Mouse (Mus musculus): ENCODE data around the gene Oscar. TPM values are rescaled to one million over a fixed set of nuclear protein-coding genes. Genes with fewer than 3 reads are reported as not detected.

The Oscar gene
- polyA plus RNA-seq, 1 experiment from 2014 or later: 0.31 TPM

DNA sequence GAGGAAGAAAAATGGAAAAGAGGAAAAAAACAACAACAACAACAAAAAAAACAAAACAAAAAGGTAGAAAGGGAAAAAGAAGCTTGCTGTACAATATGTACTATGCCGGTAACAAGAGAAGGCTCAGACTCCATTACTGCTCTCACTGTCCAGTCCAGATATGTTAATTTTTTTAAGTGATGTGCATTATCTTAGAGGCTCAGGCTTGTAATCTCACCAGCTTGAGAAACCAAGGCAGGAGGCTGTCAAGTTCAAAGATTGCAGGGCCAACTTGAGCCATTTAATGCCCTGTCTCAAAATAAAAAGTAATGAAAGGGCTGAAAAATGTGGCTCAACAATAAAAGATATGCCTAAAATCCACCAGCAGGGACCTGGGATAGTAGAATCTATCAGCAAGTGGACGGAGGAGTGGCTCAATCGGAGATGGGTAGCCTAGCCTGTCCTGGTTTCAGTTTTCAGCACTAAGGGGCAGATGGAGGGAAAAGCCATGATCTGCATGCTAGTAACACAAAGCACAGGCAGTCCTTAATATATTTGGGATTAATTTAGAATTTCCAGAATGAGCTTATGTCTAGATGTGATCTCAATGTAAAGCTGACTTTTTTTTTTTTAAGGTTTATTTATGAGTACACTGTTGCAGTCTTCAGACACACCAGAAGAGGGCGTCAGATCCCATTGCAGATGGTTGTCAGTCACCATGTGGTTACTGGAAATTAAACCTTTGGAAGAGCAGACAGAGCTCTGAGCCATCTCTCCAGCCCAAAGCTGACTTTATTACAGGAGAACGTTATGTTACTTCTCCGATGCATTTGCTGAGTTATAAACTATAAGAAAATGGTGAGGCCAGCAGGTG, 658 bp upstream of the Oscar start:
- H3K27ac ChIP-seq (ENCODE audit: low read depth, low read length): no peak overlapping the region
- H3K9me3 ChIP-seq (ENCODE audit: control insufficient read depth, low read length): no peaks in the 10 kb centered on the region
- WGBS: 41% methylated on average over 6 of the region's 6 CpGs
- no peaks in the 10 kb centered on the region for H3K27me3 ChIP-seq (ENCODE audit: control insufficient read depth, insufficient read depth, low read length)
- H3K4me1 ChIP-seq (replicated peaks; ENCODE audit: control insufficient read depth, insufficient read depth, low read length): no peaks in the 10 kb centered on the region
- DNase-seq (ENCODE audit: low spot score) (no peak), ATAC-seq (ENCODE audit: low FRiP score) (peak; percentile 60; the same call in 1 of the 2 replicates)
- no peaks in the 10 kb centered on the region for H3K36me3 ChIP-seq (ENCODE audit: control insufficient read depth, insufficient read depth, low read length)
- no peak overlapping the region for H3K4me3 ChIP-seq (ENCODE audit: low read depth, low read length)
- no peak overlapping the region for H3K9ac ChIP-seq (ENCODE audit: low read depth, low read length)
- no peak overlapping the region for H3K4me2 ChIP-seq (replicated peaks; ENCODE audit: low read depth, low read length)

DNA sequence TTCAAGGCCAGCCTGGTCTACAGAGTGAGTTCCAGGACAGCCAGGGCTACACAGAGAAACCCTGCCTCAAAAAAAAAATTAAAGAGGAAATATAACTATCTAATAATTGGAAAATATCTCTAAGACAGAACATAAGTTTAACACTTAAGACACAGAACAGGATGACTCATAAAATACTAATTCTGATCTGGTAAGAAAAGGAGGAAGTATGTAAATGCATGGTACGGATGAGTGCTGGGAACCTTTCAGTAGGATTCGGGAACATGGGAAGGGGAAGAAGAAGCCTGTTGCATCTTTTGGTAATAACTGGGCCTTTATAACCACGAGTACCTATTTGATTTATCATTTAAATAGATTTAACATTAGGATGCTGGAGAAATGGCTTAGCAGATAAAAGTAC, 1.9 kb downstream of the Oscar start:
- no peaks in the 10 kb centered on the region for H3K9me3 ChIP-seq (ENCODE audit: control insufficient read depth, low read length)
- H3K9ac ChIP-seq (ENCODE audit: low read depth, low read length): no peak overlapping the region
- H3K27ac ChIP-seq (ENCODE audit: low read depth, low read length): no peak overlapping the region
- no peaks in the 10 kb centered on the region for H3K36me3 ChIP-seq (ENCODE audit: control insufficient read depth, insufficient read depth, low read length)
- H3K4me1 ChIP-seq (replicated peaks; ENCODE audit: control insufficient read depth, insufficient read depth, low read length): no peaks in the 10 kb centered on the region
- no peak for DNase-seq (ENCODE audit: low spot score)
- H3K4me2 ChIP-seq (replicated peaks; ENCODE audit: low read depth, low read length): no peak overlapping the region
- H3K4me3 ChIP-seq (ENCODE audit: low read depth, low read length): no peak overlapping the region
- no peaks in the 10 kb centered on the region for H3K27me3 ChIP-seq (ENCODE audit: control insufficient read depth, insufficient read depth, low read length)
- WGBS: 94% methylated on average over 3 of the region's 3 CpGs
- no peak for ATAC-seq (ENCODE audit: low FRiP score)

DNA sequence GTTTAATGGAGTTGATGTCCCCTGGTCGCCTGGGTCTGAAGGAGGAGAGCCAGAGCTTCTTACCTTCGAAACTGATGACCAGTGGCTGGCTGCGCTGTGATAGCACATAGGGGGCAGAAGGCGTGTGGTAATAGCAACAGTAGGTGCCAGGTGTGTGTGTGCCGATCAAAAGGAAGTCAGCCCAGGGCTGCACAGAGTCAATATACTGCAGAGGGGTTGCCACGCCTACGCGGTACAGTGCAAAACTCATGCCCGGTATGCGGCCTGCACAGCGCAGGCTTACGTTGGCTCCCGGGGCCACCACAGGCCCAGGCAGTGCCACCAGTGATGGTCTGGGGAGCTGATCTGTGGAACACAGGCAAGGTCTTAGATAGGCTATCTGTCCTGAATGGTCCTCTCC, 5.0 kb downstream of the Oscar start:
- Histone ChIP-seq H3K9ac (ENCODE audit: low read depth, low read length) (no peak overlapping the region), H3K27me3 (ENCODE audit: control insufficient read depth, insufficient read depth, low read length) (no peaks in the 10 kb centered on the region), H3K4me3 (ENCODE audit: low read depth, low read length) (no peak overlapping the region), H3K36me3 (ENCODE audit: control insufficient read depth, insufficient read depth, low read length) (no peaks in the 10 kb centered on the region), H3K4me2 (replicated peaks; ENCODE audit: low read depth, low read length) (no peak overlapping the region), H3K9me3 (ENCODE audit: control insufficient read depth, low read length) (no peaks in the 10 kb centered on the region), H3K27ac (ENCODE audit: low read depth, low read length) (no peak overlapping the region), H3K4me1 (replicated peaks; ENCODE audit: control insufficient read depth, insufficient read depth, low read length) (no peaks in the 10 kb centered on the region)
- ATAC-seq (ENCODE audit: low FRiP score): no peak
- 89% methylated on average over 13 of the region's 13 CpGs for WGBS
- no peak for DNase-seq (ENCODE audit: low spot score)

DNA sequence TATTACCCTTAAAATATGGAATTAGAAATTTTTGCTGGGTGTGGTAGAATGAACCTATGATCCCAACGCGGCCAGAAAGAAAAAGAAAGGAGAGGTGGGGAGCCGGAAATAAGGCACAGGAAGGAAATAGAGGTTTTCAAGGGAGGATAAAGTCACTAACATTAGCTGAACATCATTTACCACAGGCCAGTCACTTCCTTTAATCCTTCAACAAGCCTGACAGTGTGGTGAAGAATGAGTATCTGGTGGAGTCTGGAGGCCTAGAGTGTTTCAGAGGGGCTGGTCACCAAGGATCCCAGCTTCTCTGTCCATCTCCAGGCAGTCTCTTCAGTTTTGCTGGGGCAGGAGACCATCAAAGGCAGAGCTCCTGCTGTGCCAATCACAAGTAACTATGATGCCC, 5.5 kb downstream of the Oscar start:
- Histone ChIP-seq H3K4me2 (replicated peaks; ENCODE audit: low read depth, low read length) (no peak overlapping the region), H3K4me1 (replicated peaks; ENCODE audit: control insufficient read depth, insufficient read depth, low read length) (no peaks in the 10 kb centered on the region), H3K4me3 (ENCODE audit: low read depth, low read length) (no peak overlapping the region), H3K27ac (ENCODE audit: low read depth, low read length) (no peak overlapping the region), H3K27me3 (ENCODE audit: control insufficient read depth, insufficient read depth, low read length) (no peaks in the 10 kb centered on the region), H3K36me3 (ENCODE audit: control insufficient read depth, insufficient read depth, low read length) (no peaks in the 10 kb centered on the region), H3K9me3 (ENCODE audit: control insufficient read depth, low read length) (no peaks in the 10 kb centered on the region), H3K9ac (ENCODE audit: low read depth, low read length) (no peak overlapping the region)
- ATAC-seq (ENCODE audit: low FRiP score) (no peak), DNase-seq (ENCODE audit: low spot score) (no peak)
- 94% methylated on average over 3 of the region's 3 CpGs for WGBS

DNA sequence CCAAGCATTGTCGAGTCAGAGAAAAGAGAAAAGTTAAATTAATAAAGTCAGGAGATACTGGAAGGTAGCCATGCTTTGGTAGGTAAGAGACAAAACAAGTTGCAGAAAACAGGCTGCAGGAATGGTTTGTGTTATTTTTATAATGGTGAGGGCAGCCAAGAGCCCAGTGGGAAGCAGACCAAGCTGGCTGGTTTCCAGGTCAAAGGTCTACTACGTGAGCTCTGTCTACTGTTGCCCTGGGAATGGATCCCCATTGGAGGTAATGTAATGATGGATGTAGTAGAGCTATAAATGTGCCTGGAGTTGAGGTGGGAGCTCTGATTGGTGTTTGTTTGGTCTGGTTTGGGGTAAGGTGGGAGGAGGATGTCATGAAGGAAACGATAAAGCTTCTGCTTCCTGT, 6.9 kb downstream of the Oscar start:
- Histone ChIP-seq H3K4me1 (replicated peaks; ENCODE audit: control insufficient read depth, insufficient read depth, low read length) (no peaks in the 10 kb centered on the region), H3K27ac (ENCODE audit: low read depth, low read length) (no peak overlapping the region), H3K27me3 (ENCODE audit: control insufficient read depth, insufficient read depth, low read length) (no peaks in the 10 kb centered on the region), H3K4me3 (ENCODE audit: low read depth, low read length) (no peak overlapping the region), H3K4me2 (replicated peaks; ENCODE audit: low read depth, low read length) (no peak overlapping the region), H3K36me3 (ENCODE audit: control insufficient read depth, insufficient read depth, low read length) (no peaks in the 10 kb centered on the region), H3K9ac (ENCODE audit: low read depth, low read length) (no peak overlapping the region), H3K9me3 (ENCODE audit: control insufficient read depth, low read length) (no peaks in the 10 kb centered on the region)
- WGBS: 76% methylated on average over 3 of the region's 3 CpGs
- ATAC-seq (ENCODE audit: low FRiP score) (no peak), DNase-seq (ENCODE audit: low spot score) (no peak)

DNA sequence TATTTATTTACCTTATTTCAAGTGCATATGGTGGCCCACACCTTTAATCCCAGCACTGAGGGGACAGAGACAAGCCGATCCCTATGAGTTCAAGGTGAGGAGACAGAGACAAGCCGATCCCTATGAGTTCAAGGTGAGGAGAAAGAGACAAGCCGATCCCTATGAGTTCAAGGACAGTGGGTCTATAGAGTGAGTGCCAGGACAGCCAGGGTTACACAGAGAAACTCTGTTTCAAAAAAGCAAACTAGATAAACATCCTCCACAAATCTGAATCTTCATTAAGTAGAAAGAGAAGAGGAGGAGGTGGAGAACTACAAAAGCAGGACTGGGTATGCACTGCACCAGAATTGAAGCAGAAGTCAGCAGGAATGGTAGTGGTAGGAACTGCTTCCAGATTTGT, 7.3 kb downstream of the Oscar start:
- no peak overlapping the region for H3K9ac ChIP-seq (ENCODE audit: low read depth, low read length)
- DNase-seq (ENCODE audit: low spot score) (no peak), ATAC-seq (ENCODE audit: low FRiP score) (no peak)
- no peak overlapping the region for H3K4me2 ChIP-seq (replicated peaks; ENCODE audit: low read depth, low read length)
- no peaks in the 10 kb centered on the region for H3K9me3 ChIP-seq (ENCODE audit: control insufficient read depth, low read length)
- no peaks in the 10 kb centered on the region for H3K27me3 ChIP-seq (ENCODE audit: control insufficient read depth, insufficient read depth, low read length)
- no peaks in the 10 kb centered on the region for H3K36me3 ChIP-seq (ENCODE audit: control insufficient read depth, insufficient read depth, low read length)
- H3K27ac ChIP-seq (ENCODE audit: low read depth, low read length): no peak overlapping the region
- no peak overlapping the region for H3K4me3 ChIP-seq (ENCODE audit: low read depth, low read length)
- WGBS: 87% methylated on average over 3 of the region's 3 CpGs
- no peaks in the 10 kb centered on the region for H3K4me1 ChIP-seq (replicated peaks; ENCODE audit: control insufficient read depth, insufficient read depth, low read length)

DNA sequence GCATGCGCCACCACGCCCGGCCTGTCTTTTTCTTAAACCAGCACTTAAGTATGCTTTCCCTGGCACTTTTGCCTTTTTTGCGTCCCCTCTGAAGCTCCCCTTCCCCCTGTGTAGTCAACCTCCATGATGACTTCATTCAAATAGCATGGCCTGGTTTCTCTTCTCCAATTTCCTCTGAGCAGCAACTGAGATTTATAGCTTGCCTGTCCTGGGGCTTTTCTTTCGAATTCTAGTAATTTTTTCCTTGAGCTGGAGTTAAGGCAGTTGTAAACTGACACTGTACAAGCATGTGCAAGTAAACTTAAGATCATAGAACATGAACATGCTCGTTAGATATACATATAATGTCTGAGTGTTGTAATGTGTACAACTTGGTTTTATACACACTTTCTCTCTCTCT, 8.6 kb downstream of the Oscar start:
- Histone ChIP-seq H3K9me3 (ENCODE audit: control insufficient read depth, low read length) (no peaks in the 10 kb centered on the region), H3K9ac (ENCODE audit: low read depth, low read length) (no peak overlapping the region), H3K36me3 (ENCODE audit: control insufficient read depth, insufficient read depth, low read length) (no peaks in the 10 kb centered on the region), H3K27me3 (ENCODE audit: control insufficient read depth, insufficient read depth, low read length) (no peaks in the 10 kb centered on the region), H3K4me3 (ENCODE audit: low read depth, low read length) (no peak overlapping the region), H3K4me1 (replicated peaks; ENCODE audit: control insufficient read depth, insufficient read depth, low read length) (no peaks in the 10 kb centered on the region), H3K4me2 (replicated peaks; ENCODE audit: low read depth, low read length) (no peak overlapping the region), H3K27ac (ENCODE audit: low read depth, low read length) (no peak overlapping the region)
- WGBS: 90% methylated on average over 6 of the region's 6 CpGs
- DNase-seq (ENCODE audit: low spot score) (no peak), ATAC-seq (ENCODE audit: low FRiP score) (no peak)

DNA sequence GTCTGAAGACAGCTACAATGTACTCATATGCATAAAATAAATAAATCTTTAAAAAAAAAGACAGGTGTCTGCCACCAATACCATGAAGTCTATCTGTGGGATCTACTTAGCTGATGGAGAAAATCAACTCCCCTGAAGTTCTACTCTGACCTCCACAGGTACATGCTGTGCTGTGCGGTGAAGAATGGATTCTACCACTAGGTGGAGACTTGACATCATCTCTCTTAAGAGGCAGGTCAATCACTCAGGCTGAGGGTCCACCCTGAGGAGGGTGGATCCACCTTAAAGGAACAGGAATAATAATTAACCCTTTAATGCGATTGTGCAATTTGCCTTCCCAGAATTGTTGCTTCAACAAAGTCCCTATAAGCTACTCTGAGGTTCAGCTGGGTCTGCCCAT, 9.2 kb downstream of the Oscar start:
- no peak for ATAC-seq (ENCODE audit: low FRiP score)
- WGBS: 16% methylated on average over 2 of the region's 2 CpGs

DNA sequence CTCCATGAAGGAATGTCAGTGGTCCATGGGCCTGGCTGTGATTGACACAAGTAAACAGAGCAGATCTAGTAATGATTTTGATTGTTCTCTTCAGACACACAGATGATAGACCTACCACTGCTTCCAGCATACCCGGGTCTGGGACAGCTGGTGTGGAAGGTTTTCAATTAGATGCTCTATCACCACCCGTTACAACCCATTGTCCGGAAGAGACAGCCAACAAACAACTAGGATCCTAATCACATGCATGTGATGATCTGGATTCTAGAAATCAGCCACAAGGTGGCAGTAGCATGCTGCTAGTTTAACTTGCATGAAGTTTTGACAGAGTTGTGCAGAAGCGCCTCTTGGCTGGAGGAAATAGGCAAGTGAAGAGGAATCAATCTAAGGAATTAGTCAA, 14.8 kb downstream of the Oscar start:
- WGBS: 18% methylated on average over 4 of the region's 4 CpGs

More for the DNA sequence above, 9.2 kb downstream of the Oscar start:
- Histone ChIP-seq H3K27me3 (ENCODE audit: control insufficient read depth, insufficient read depth, low read length) (no peaks in the 10 kb centered on the region), H3K4me2 (replicated peaks; ENCODE audit: low read depth, low read length) (no peak overlapping the region), H3K4me1 (replicated peaks; ENCODE audit: control insufficient read depth, insufficient read depth, low read length) (no peaks in the 10 kb centered on the region), H3K9me3 (ENCODE audit: control insufficient read depth, low read length) (no peaks in the 10 kb centered on the region), H3K27ac (ENCODE audit: low read depth, low read length) (no peak overlapping the region), H3K36me3 (ENCODE audit: control insufficient read depth, insufficient read depth, low read length) (no peaks in the 10 kb centered on the region), H3K9ac (ENCODE audit: low read depth, low read length) (no peak overlapping the region), H3K4me3 (ENCODE audit: low read depth, low read length) (no peak overlapping the region)
- DNase-seq (ENCODE audit: low spot score): no peak

More for the DNA sequence above, 14.8 kb downstream of the Oscar start:
- Histone ChIP-seq H3K9ac (ENCODE audit: low read depth, low read length) (no peak overlapping the region), H3K27me3 (ENCODE audit: control insufficient read depth, insufficient read depth, low read length) (no peaks in the 10 kb centered on the region), H3K4me1 (replicated peaks; ENCODE audit: control insufficient read depth, insufficient read depth, low read length) (no peaks in the 10 kb centered on the region), H3K9me3 (ENCODE audit: control insufficient read depth, low read length) (no peaks in the 10 kb centered on the region), H3K27ac (ENCODE audit: low read depth, low read length) (no peak overlapping the region), H3K4me3 (ENCODE audit: low read depth, low read length) (no peak overlapping the region), H3K36me3 (ENCODE audit: control insufficient read depth, insufficient read depth, low read length) (no peaks in the 10 kb centered on the region), H3K4me2 (replicated peaks; ENCODE audit: low read depth, low read length) (no peak overlapping the region)
- peak; percentile 68; the same call in 1 of the 2 replicates for ATAC-seq (ENCODE audit: low FRiP score)
- DNase-seq (ENCODE audit: low spot score): peak; percentile 80
